Mouse (Mus musculus) c-Kit-positive CD71-positive TER-119-positive erythroid progenitor cells, embryonic 14.5 days (primary cell): ENCODE measurements around the gene Gm45062.
A peak's percentile ranks its signal among the peaks of the same experiment; 100 is the strongest.

Source experiments
- DNase-seq: peaks from one replicate; pipeline ENCODE4 v3.0.0-alpha.2; 2013; ENCODE audit warnings: low spot score

Gene Gm45062

GRCm38 (mm10) chr6:8259004-8259666 lies at the start of gene Gm45062, which contains the start of the genes Rpa3 and Umad1:
Gene Gm45062, plus strand, starts transcription at chr6:8259450.
Gene Rpa3, minus strand, starts transcription at chr6:8259173.
Gene Umad1, plus strand, starts transcription at chr6:8259288.
- peak; percentile 97 for DNase-seq

DNA sequence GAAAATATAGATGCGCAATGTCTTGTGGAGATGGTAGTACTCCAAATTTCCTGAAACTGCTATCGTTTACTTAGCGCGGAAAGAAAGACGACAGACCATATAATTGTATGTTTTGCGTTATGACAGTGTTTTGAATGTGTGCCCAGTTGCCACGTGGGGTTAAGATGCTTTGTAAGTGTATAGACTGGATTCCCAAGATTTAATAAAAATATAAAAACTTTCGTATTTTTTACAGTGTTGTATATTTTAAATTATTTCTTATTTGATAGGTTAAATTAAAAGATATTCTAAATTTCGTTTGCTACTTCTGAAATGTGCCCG lies 49.4 kb upstream of the Gm45062 start:
- DNase-seq: no peak

DNA sequence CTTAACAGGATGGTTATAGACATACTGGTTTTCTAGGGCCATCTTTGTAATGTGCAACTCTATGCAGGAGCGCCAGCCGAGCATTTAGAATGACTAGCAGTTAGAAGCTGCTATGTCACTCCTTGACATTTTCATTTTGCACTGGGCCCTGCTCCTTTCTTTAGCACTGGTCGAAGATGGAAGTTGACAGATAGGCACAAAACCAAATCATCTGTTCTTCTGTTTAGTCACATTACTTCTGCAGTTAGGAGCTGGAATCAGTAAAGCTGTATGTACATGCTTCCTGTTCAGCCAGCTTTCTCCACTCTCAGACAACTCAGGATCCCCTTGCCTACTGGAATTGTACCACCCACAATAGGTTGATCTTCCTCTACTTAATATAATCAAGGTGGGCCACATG lies 48.6 kb upstream of the Gm45062 start:
- peak; percentile 25 for DNase-seq

- DNase-seq: no peak
These were observed 32.2 kb upstream of the Gm45062 start for GRCm38 (mm10) chr6:8227035-8227434.

DNA sequence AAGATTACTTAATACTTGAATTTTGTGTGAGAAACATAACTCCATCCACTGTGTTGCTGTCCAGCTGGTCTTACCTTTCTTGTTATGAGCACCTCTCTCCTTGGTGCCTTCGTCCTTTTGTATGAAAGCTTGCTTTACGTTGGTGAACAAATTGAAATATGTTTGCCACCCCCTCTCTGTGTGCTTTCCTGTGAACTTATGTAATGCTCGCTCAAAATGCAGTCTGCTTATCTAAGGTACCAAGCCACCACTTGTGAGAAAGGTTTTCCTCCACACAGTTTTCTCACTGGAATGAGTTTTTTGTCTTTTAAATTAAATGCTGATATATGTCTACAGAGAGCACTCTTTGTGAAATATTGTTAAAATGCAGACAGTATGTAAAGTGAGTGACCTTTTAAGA lies 30.7 kb upstream of the Gm45062 start:
- no peak for DNase-seq

- peak; percentile 36 for DNase-seq
These were observed 934 bp upstream of the Gm45062 start for GRCm38 (mm10) chr6:8258316-8258715.

DNA sequence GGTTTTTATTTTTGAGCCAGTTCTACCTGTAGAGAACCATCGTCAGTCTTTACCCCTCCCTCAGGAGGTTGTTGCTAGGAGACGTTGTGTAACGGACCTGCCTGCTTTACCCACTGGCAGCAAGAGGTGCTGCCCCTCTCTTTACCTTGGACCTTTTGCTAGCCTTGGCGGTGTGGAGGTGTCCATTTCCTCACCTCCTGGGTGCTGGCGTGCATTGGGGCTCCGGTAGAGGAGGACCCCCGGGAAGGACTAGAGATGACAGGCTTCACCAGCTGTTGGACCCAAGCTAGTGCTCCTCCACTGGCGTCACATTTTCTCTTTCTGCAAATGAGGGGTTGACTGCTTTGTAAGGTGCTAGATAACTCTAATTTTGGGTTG lies 406 bp downstream of the Gm45062 start:
- DNase-seq: no peak

DNA sequence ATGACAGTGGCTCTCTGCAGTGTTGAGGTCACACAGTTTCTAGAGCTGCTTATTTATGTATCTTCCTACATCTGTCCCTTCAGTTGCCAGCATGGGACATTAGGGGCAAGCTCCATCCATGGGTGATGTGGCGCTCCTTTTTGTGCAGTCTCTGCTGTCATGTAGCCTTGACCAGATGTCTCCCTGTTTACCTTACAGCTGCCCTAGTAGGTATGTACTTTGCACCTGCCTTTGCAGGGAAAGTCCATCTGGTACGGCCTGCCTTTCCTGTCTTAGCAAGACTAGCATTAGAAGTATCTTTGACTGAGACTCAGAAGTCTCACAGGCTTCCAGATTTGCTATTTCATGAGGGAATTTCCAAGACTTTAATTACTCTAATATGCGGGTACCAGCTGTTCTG lies 11.8 kb downstream of the Gm45062 start:
- DNase-seq: no peak

- peak; percentile 61 for DNase-seq
These were observed 15.3 kb downstream of the Gm45062 start for GRCm38 (mm10) chr6:8274387-8275054.

GRCm38 (mm10) chr6:8275098-8275497 lies 15.8 kb downstream of the Gm45062 start:
- DNase-seq: peak; percentile 59

- no peak for DNase-seq
These were observed 17.2 kb downstream of the Gm45062 start for GRCm38 (mm10) chr6:8276431-8276830.

DNA sequence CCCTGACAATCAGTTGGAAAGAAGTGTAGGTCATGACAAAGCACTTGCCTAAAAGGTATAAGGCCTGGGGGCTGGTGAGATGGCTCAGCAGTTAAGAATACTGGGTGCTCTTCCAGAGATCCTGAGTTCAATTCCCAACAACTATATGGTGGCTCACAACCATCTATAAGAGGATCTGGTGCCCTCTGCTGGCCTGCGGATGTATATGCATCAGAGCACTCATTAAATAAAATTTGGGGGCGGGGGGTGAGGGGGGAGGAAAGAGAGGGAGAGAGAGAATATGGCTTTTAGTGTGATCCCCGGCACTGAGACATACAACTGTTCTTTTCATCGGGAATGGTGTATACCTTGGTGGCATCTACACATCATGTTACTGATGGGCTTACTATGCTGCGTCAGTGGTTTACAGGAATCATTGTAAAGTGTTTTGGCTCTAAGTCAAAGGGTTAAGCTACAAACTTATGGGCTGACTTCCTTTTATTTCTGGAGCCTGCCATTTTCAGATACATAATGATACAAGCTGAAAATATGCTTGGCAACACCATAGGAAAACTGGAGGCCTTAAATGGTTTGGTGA lies 19.3 kb downstream of the Gm45062 start:
- DNase-seq: peak; percentile 48

DNA sequence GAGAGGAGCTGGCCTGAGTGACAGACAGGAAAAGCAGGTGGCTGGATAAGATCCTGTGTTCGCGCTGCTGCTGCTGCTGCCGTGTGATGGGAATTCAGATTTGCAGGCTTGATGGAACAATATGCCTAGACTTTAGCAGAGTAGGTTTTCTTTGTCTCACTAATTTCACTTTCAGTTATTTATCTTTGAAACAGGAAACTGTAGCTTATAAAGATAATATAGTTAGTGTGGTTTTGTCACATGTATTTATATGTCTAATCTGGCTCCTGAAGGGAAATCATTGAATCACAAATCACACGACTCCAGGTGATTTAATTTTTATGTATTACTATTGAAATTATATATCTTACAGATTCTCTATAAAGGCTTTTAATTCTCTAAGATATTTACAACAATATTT lies 24.0 kb downstream of the Gm45062 start:
- no peak for DNase-seq

DNA sequence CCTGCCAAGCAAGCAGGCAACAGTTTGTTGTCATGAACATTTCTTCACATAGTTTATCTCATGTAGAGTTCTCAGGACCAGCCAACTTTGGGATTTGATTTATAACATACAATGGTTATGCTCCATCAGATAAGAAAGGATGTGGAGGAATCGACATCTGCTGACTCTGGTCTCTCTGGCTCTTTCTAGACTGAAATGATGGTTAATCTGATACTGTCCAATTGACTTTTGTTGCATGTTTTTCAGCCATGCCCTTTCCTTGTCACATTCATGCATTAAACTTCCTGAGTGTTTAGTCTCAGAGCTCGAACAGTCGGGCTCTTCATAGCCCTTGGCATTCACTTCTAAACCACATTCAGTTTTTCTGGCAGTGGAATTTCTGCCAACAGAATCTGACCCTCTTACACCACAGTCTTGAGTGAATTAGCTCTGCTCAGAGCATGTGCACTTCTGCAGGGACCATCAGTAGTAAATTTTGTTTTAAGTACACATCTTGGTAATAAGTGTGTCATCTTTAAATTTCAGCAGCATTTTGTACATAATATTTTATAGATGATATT lies 26.2 kb downstream of the Gm45062 start:
- DNase-seq: no peak

- no peak for DNase-seq
These were observed 26.9 kb downstream of the Gm45062 start for GRCm38 (mm10) chr6:8286146-8286545.

DNA sequence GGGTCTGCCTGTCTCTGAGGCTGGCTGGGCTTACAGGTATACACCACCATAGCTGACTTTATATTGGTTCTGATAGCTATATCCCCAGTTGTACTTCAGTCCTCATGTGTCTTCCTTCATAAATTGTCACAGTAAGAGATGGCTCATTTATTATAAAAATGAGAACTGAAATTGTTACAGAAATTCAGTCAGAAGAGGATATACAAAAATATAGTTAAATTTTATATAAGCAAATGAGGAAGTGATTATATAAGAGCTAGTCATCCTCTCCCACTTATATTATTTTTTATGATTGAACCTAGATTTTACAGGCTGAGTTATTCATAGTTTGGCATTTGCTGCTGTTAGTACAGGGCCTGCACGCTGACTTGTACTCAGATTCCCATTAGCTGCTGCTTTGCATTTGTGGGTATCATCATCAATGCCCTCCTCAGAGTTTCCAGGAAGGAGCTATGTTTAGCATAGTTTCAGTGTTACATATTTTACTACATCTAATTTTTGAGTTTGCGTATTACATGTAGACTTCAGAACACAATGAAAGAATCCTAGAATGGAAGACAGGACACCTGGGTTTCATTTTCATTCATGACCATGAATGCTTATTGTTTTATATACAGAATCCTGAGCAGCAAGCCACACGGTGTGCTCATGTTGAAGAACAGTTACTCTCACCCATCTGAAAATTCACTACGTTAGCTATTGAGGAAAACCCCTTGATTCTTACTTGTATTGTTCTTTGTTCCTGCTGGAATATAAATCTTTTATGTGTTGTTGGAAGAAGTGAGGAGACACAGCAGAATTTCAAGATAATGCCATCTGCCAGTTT lies 29.7 kb downstream of the Gm45062 start:
- no peak for DNase-seq

GRCm38 (mm10) chr6:8294048-8294784 lies 35.0 kb downstream of the Gm45062 start:
- DNase-seq: no peak

DNA sequence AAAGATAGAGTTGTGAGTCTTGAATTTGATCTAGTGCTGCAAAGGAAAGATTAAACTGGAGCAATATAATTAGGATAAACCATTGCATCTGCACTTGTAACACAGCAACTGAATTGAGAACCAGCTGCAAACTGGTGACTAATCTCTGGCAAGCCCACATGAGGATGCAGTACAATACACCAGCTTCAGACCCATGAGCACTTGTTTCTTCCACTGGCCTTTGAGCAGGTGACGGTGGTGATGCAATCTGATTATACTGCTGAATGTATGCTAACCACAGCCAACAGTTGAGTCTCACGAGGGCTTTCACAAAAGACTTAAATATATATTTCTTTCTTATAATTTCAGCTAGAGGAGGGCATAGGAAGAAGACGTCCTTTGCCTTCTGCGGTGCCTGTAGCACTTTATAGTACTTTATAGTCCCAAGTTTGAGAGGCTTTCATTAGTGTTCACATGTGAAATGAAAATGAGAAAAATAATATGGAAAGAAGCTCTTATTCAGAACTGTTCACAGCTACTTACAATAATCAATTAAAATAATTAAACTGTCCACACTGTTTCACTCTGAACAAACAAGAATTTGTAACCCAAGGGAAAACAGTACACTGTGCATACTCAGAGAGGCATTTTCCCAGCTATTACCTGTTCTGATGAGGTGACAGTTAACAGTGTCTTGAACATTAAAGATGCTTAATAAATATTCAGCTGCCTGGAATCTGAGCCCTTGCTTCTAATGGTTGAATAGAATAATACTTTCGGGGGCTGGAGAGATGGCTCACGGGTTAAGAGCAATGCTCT lies 40.0 kb downstream of the Gm45062 start:
- no peak for DNase-seq

DNA sequence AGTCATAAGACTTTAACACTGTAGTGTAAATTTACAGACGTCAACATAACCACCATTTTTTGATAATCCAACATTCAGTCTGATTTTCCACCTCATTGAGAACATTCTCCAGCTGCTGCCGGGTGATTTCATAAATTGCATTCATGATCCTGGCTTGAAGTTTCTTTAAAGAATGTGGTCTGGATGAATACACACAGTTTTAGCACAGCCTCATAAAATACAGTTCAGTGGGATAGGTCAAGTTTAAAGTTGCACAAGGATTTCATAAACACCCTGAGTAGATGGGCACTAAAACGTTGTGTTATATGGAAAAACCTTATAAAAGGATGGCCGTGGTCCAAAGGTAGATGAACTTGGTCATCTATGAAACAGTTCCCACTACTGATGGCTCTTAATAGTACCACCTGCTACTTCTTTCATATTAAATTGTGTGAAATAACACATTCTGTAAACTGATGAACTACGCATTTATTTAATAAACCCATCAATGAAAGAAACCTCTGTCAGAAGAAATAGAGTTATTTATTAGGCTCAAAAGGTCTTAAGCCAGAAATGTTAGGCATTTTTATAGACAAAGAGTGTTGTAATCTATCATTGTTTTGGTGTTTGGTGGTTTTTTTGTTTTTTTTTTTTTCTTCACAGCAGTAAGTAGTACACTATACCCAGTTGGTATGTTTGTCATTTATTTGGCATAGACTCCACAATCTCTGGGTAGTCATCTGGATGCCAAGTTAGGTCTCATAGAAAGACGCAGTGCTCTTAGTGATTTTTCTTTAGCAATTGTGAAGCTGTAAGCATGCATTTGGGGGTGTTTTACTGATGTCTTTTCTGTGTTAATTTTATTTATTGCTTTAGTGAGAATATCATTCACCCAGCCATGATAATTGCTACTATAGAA lies 48.9 kb downstream of the Gm45062 start:
- no peak for DNase-seq

DNA sequence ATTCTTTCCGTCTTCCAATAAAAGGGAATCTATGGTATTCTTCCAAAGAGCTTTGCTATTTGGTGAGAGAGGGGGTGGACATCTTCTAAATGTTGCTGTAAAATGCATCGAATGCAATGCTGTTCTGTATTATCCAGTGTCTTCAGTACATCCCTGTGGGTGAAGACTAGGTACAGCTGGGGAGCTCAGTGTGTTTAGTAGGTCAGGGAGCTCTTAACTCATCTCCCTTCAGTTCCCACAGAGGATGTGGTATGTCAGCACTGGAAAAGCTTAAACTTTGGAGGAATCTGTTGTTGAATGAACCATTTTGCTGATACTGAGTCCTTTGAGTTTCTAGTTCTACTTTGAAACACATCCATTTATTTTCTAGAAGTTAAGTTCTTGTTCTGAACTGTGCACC lies 53.3 kb downstream of the Gm45062 start:
- DNase-seq: no peak
